Mouse (Mus musculus) stomach, embryonic 14.5 days (tissue): ENCODE measurements at regions not wholly inside any gene's neighbourhood (a gene's known extent, or its start where the extent isn't known, plus 50 kb on each side); places are given as distances from the start of the nearest gene placed in this dataset.

Experiments
- ATAC-seq: fragments of 200-750 bp; cut with Nextera tagmentation; 2 replicates; pipeline ENCODE4 v1.8.0; 2017; ENCODE audit warnings: low read depth, moderate TSS enrichment; ENCODE audit not compliant: insufficient number of reproducible peaks, insufficient read depth, low FRiP score
- H3K27ac ChIP-seq: fragments of 300-500 bp; sonication (generic); 2 replicates; pipeline ENCODE4 v1.5.1; 2014; ENCODE audit warnings: mild to moderate bottlenecking, low read length, moderate library complexity, mixed read lengths
- H3K27me3 ChIP-seq: fragments of 300-500 bp; sonication (generic); 2 replicates; pipeline ENCODE4 v1.6.1; 2014; ENCODE audit warnings: low read length, control low read depth, mixed read lengths; ENCODE audit not compliant: control insufficient read depth, insufficient read depth
- H3K36me3 ChIP-seq: fragments of 300-500 bp; sonication (generic); 2 replicates; pipeline ENCODE4 v1.6.1; 2014; ENCODE audit warnings: mild to moderate bottlenecking, control low read depth, low read length, moderate library complexity, mixed read lengths; ENCODE audit not compliant: control insufficient read depth, insufficient read depth
- H3K4me1 ChIP-seq: fragments of 300-500 bp; sonication (generic); 2 replicates; pipeline ENCODE4 v1.6.1; 2014; ENCODE audit warnings: low read length, control low read depth, mixed read lengths; ENCODE audit not compliant: control insufficient read depth, insufficient read depth
- H3K4me2 ChIP-seq: fragments of 300-500 bp; sonication (generic); replicated peaks from 2 replicates; pipeline ENCODE4 v1.6.1; 2014; ENCODE audit warnings: low read depth, low read length, control low read depth
- H3K4me3 ChIP-seq: fragments of 300-500 bp; sonication (generic); 2 replicates; pipeline ENCODE4 v1.5.1; 2014; ENCODE audit warnings: low read depth, low read length, control low read depth
- H3K9ac ChIP-seq: fragments of 300-500 bp; sonication (generic); replicated peaks from 2 replicates; pipeline ENCODE4 v1.6.1; 2014; ENCODE audit warnings: low read depth, mild to moderate bottlenecking, control low read depth, low read length, moderate library complexity, mixed read lengths
- H3K9me3 ChIP-seq: fragments of 300-500 bp; sonication (generic); 2 replicates; pipeline ENCODE4 v1.6.1; 2016; ENCODE audit warnings: low read depth, low read length, control low read depth; ENCODE audit not compliant: control insufficient read depth
- WGBS: fragments of 180-500 bp; shearing (Covaris S2); extraction: QIAGEN DNeasy Blood & Tissue Kit; methylation state at CpG from one replicate; pipeline ENCODE4 v1.1.7; 2014; 5-methylcytosine and 5-hydroxymethylcytosine counted together

- Histone ChIP-seq H3K9ac (no peak overlapping the region), H3K4me1 (no peaks in the 10 kb centered on the region), H3K4me2 (no peak overlapping the region), H3K36me3 (no peaks in the 10 kb centered on the region), H3K27ac (no peak overlapping the region), H3K9me3 (no peaks in the 10 kb centered on the region), H3K4me3 (no peak overlapping the region), H3K27me3 (no peaks in the 10 kb centered on the region)
- no peak for ATAC-seq
Measured at GRCm38 (mm10) chr2:45459410-45459809, 342.2 kb upstream of the Zeb2 start.

DNA sequence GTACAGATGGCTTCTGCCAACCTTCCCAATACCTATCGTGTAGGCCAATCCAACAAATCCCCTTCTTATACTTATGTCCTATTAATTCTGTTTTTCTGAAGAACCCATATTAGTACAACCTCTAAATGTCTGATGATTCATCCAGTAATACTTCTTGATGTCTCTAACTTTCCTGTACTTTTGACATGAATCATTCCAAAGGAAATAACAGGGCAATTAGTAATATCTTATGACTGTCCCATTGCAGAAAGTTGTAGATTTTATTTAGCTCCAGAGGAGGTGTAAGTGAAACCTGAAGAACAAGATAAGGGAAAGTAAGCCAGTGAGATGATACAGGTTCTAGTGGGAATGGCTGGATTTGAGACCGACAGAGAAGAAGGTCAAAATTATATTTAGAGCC, 337.6 kb upstream of the Zeb2 start:
- no peaks in the 10 kb centered on the region for H3K36me3 ChIP-seq
- H3K9ac ChIP-seq: no peak overlapping the region
- H3K4me1 ChIP-seq: no peaks in the 10 kb centered on the region
- 89% methylated on average over 2 of the region's 2 CpGs for WGBS
- no peak overlapping the region for H3K27ac ChIP-seq
- H3K4me3 ChIP-seq: no peak overlapping the region
- no peak overlapping the region for H3K4me2 ChIP-seq
- no peaks in the 10 kb centered on the region for H3K27me3 ChIP-seq
- no peaks in the 10 kb centered on the region for H3K9me3 ChIP-seq
- ATAC-seq: no peak

DNA sequence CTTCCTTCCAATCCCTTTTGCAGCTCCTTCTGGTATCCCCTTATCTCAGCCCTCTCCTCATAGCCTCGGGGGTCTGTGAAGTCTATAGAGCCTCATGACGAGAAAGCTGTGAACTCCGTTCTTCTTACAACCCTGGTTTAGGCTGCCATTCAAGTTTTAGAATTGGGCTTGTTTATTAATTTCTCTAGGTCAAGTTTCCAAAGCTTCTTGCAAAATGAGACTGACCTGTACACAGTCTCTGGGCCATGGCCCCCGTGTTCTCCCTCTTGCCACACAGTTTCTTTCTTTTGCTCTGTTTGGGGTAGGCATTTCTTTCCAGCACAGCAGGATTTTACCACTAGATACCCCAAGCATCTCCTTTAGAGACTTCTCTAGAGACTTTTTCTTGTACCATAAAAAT, 322.0 kb upstream of the Zeb2 start:
- H3K27ac ChIP-seq: no peak overlapping the region
- no peak overlapping the region for H3K9ac ChIP-seq
- ATAC-seq: no peak
- H3K36me3 ChIP-seq: no peaks in the 10 kb centered on the region
- H3K4me2 ChIP-seq: no peak overlapping the region
- WGBS: 38% methylated on average over 4 of the region's 4 CpGs
- no peaks in the 10 kb centered on the region for H3K4me1 ChIP-seq
- H3K27me3 ChIP-seq: no peaks in the 10 kb centered on the region
- H3K9me3 ChIP-seq: no peaks in the 10 kb centered on the region
- H3K4me3 ChIP-seq: no peak overlapping the region

GRCm38 (mm10) chr2:45438739-45439138, 321.5 kb upstream of the Zeb2 start:
- Histone ChIP-seq H3K4me1 (no peaks in the 10 kb centered on the region), H3K4me2 (no peak overlapping the region), H3K4me3 (no peak overlapping the region), H3K27ac (no peak overlapping the region), H3K9me3 (no peaks in the 10 kb centered on the region), H3K27me3 (no peaks in the 10 kb centered on the region), H3K36me3 (no peaks in the 10 kb centered on the region), H3K9ac (no peak overlapping the region)
- no peak for ATAC-seq
- WGBS: 39% methylated on average over 9 of the region's 9 CpGs

- Histone ChIP-seq H3K27ac (no peak overlapping the region), H3K9me3 (no peaks in the 10 kb centered on the region), H3K9ac (no peak overlapping the region), H3K36me3 (no peaks in the 10 kb centered on the region), H3K4me3 (no peak overlapping the region), H3K4me2 (no peak overlapping the region), H3K4me1 (no peaks in the 10 kb centered on the region), H3K27me3 (no peaks in the 10 kb centered on the region)
- WGBS: 61% methylated on average over 6 of the region's 6 CpGs
- ATAC-seq: no peak
Measured at GRCm38 (mm10) chr2:45435261-45435980, 318.2 kb upstream of the Zeb2 start.

GRCm38 (mm10) chr2:45434789-45435188, 317.6 kb upstream of the Zeb2 start:
- H3K36me3 ChIP-seq: no peaks in the 10 kb centered on the region
- ATAC-seq: no peak
- H3K9ac ChIP-seq: no peak overlapping the region
- H3K4me1 ChIP-seq: no peaks in the 10 kb centered on the region
- H3K4me2 ChIP-seq: no peak overlapping the region
- no peak overlapping the region for H3K4me3 ChIP-seq
- no peaks in the 10 kb centered on the region for H3K27me3 ChIP-seq
- H3K27ac ChIP-seq: no peak overlapping the region
- H3K9me3 ChIP-seq: no peaks in the 10 kb centered on the region
- WGBS: 83% methylated on average over 5 of the region's 5 CpGs

DNA sequence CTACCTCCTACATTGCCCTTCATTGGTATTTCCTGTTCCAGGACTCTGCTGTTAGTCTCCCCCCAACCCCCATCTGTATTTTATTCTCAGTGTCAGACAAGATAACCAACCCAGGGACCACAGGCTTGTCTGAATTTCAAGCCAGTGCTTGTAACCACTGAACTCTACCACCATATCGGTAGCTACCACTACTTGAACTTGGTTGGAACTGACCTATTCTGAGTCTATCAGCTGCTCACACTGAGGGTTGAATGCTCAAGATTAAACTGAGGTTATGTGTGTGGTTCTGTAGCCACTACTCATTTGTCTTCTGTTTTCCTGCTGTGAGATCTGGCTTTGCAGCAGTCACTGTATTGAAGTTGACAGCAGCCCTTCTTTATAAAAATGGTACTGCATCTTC, 317.0 kb upstream of the Zeb2 start:
- Histone ChIP-seq H3K4me1 (no peaks in the 10 kb centered on the region), H3K36me3 (no peaks in the 10 kb centered on the region), H3K4me3 (no peak overlapping the region), H3K27ac (no peak overlapping the region), H3K9me3 (no peaks in the 10 kb centered on the region), H3K9ac (no peak overlapping the region), H3K27me3 (no peaks in the 10 kb centered on the region), H3K4me2 (no peak overlapping the region)
- ATAC-seq: no peak
- 89% methylated on average over 1 of the region's 1 CpGs for WGBS

DNA sequence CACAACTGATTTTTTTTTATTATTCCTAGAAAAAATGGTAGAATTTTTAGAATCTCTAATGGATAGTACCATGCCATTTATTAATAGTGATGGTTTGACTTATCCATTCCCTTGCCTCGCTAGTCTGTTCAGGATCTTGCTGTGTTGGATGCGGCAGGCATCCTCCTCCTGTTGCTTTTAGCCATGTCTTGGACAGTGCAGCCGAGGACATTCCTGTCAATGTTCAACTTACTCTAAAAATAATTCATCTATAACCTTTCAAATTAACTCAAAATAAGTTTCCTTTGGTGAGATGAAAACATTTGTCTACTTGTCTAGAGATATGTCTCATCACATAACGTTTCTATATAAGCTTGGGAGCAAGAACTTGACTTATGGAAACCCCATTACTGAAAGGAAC, 314.2 kb upstream of the Zeb2 start:
- no peak for ATAC-seq
- H3K4me3 ChIP-seq: no peak overlapping the region
- H3K36me3 ChIP-seq: no peaks in the 10 kb centered on the region
- no peaks in the 10 kb centered on the region for H3K27me3 ChIP-seq
- no peak overlapping the region for H3K4me2 ChIP-seq
- H3K27ac ChIP-seq: no peak overlapping the region
- 85% methylated on average over 4 of the region's 4 CpGs for WGBS
- no peak overlapping the region for H3K9ac ChIP-seq
- H3K9me3 ChIP-seq: no peaks in the 10 kb centered on the region
- H3K4me1 ChIP-seq: no peaks in the 10 kb centered on the region

DNA sequence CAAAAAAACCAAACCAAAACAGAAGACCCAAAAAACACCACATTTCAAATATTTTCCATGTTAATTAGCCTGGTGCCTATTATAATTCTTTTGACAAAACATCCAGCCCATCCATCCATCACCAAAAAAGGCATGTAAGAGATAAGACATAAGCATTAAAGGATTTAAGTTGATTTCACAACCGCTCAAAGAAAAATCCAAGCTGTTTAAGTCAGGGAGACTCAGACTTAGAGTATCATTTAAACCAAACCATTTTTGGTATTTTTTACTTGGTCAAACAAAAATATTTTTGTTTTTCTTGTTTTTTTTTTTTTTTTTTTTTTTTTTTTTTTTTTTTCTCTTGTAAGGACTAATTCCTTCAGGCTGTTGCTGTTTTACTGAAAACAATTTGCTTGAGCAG, 304.6 kb upstream of the Zeb2 start:
- Histone ChIP-seq H3K27me3 (no peaks in the 10 kb centered on the region), H3K4me2 (no peak overlapping the region), H3K27ac (no peak overlapping the region), H3K9ac (no peak overlapping the region), H3K36me3 (no peaks in the 10 kb centered on the region), H3K4me1 (no peaks in the 10 kb centered on the region), H3K9me3 (no peaks in the 10 kb centered on the region), H3K4me3 (no peak overlapping the region)
- ATAC-seq: no peak
- WGBS: 64% methylated on average over 1 of the region's 1 CpGs
